Mouse (Mus musculus): ENCODE results near the gene Tmem160. TPM values are rescaled to one million over a fixed set of nuclear protein-coding genes. Genes with fewer than 3 reads are reported as not detected.

Gene Tmem160
- polyA plus RNA-seq, 1 experiment from 2014 or later = 90.2 TPM

- H3K36me3 ChIP-seq = peaks cover 89% of the 10 kb centered on the region
- H3K4me1 ChIP-seq = 0 out of 2 replicates have a peak, but pooled peaks cover 11% of the 10 kb centered on the region
- H3K27me3 ChIP-seq (ENCODE audit: insufficient read depth, poor library complexity, severe bottlenecking) = no peaks in the 10 kb centered on the region
- H3K9me3 ChIP-seq = no peaks in the 10 kb centered on the region
- H3K27ac ChIP-seq = no peak overlapping the region
- no peak for DNase-seq (ENCODE audit: low spot score)
- WGBS = 92% methylated on average over 5 of the region's 5 CpGs
- no peak overlapping the region for H3K4me3 ChIP-seq
Measured at GRCm38 (mm10) chr7:16418713-16419112, 33.9 kb upstream of the Tmem160 start.

GRCm38 (mm10) chr7:16420493-16421118 is 32.0 kb upstream of the Tmem160 start:
- Histone ChIP-seq H3K27me3 (ENCODE audit: insufficient read depth, poor library complexity, severe bottlenecking) (no peaks in the 10 kb centered on the region), H3K27ac (no peak overlapping the region), H3K4me3 (no peak overlapping the region), H3K4me1 (0 out of 2 replicates have a peak, but pooled peaks cover 3% of the 10 kb centered on the region), H3K9me3 (no peaks in the 10 kb centered on the region), H3K36me3 (peaks cover 98% of the 10 kb centered on the region)
- DNase-seq (ENCODE audit: low spot score) = no peak
- WGBS = 92% methylated on average over 8 of the region's 8 CpGs

DNA sequence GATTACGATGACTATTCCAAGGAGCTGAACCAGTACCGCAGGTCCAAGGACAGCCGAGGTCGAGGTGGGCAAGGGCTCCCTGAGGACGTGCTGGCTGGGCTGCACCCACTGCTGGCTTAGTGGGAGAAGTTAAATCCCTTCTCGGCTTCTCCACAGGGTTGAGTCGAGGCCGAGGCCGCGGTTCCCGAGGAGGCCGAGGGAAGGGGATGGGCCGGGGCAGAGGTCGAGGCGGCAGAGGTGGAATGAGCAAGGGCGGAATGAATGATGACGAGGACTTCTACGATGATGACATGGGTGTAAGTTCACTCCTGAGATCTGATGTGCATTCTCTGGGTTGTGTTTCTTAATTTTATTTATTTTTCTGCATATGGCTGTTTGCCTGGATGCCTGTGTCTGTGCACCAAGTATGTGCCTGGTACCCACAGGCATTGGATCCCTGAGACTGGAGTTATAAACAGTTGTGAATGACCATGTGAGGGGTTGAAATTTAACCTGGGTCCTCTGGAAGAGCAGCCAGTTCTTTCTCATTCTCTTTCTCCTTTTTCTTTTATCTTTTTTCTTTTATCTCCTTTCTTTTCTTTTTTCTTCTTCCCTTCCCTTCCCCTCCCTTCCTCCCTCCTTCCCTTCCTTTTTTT is 30.2 kb upstream of the Tmem160 start:
- no peak for DNase-seq (ENCODE audit: low spot score)
- Histone ChIP-seq H3K36me3 (peaks cover 99% of the 10 kb centered on the region), H3K4me3 (no peak overlapping the region), H3K9me3 (no peaks in the 10 kb centered on the region), H3K27ac (no peak overlapping the region), H3K27me3 (ENCODE audit: insufficient read depth, poor library complexity, severe bottlenecking) (no peaks in the 10 kb centered on the region), H3K4me1 (no peaks in the 10 kb centered on the region)
- whole genome bisulfite sequencing = 88% methylated on average over 18 of the region's 18 CpGs

GRCm38 (mm10) chr7:16423731-16424130 is 28.8 kb upstream of the Tmem160 start:
- Histone ChIP-seq H3K36me3 (peaks cover 99% of the 10 kb centered on the region), H3K27me3 (ENCODE audit: insufficient read depth, poor library complexity, severe bottlenecking) (no peaks in the 10 kb centered on the region), H3K4me1 (no peaks in the 10 kb centered on the region), H3K27ac (no peak overlapping the region), H3K4me3 (no peak overlapping the region), H3K9me3 (no peaks in the 10 kb centered on the region)
- DNase-seq (ENCODE audit: low spot score) = no peak
- WGBS = 92% methylated on average over 9 of the region's 9 CpGs

DNA sequence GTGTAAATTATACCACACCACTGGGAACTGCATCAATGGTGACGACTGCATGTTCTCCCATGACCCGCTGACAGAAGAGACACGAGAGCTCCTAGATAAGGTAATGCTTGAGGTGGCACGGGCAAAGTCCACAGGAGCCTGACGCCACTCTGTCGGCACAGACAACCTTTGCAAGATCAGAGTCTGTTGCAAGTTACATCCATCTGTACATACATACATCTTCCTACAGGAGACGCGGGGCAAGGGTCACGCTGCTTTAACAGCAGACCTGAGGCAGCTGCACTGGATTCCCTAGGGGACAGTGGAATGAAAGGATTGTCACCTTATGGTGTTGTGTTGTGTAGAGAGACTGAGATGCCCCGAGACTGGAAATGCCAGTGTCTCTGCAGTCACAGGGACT is 26.9 kb upstream of the Tmem160 start:
- Histone ChIP-seq H3K9me3 (no peaks in the 10 kb centered on the region), H3K4me1 (no peaks in the 10 kb centered on the region), H3K27me3 (ENCODE audit: insufficient read depth, poor library complexity, severe bottlenecking) (no peaks in the 10 kb centered on the region), H3K27ac (no peak overlapping the region), H3K36me3 (peaks cover 99% of the 10 kb centered on the region), H3K4me3 (no peak overlapping the region)
- 88% methylated on average over 10 of the region's 10 CpGs for WGBS
- DNase-seq (ENCODE audit: low spot score) = no peak

DNA sequence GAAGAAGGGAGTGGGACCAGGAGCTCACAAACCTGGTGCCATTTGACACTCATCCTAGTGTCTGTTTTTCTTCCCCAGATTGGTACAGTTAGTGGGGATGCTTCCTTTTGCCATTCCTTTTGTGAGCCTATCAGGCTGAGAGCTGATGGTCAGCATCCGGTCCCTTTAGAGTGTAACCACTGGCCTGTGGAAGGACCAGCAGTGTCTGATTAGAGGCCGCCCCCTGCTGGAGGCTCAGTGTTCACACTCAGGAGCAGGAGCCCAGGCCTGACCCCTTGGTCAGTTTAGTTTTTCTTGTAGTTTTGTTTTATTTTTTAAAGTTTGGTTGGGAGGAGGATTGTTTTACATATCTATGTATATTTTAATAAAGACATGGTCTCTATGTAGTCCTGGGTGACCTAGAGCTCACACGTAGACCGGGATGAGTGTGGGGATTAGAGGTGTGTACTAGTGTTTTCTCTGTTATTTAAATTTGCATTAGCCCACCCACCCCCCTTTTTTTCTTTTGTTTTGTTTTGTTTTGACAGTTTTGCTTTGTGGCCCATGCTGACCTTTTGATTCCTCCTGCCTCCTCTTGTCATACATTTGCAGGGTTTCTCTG is 26.4 kb upstream of the Tmem160 start:
- H3K4me3 ChIP-seq = no peak overlapping the region

DNA sequence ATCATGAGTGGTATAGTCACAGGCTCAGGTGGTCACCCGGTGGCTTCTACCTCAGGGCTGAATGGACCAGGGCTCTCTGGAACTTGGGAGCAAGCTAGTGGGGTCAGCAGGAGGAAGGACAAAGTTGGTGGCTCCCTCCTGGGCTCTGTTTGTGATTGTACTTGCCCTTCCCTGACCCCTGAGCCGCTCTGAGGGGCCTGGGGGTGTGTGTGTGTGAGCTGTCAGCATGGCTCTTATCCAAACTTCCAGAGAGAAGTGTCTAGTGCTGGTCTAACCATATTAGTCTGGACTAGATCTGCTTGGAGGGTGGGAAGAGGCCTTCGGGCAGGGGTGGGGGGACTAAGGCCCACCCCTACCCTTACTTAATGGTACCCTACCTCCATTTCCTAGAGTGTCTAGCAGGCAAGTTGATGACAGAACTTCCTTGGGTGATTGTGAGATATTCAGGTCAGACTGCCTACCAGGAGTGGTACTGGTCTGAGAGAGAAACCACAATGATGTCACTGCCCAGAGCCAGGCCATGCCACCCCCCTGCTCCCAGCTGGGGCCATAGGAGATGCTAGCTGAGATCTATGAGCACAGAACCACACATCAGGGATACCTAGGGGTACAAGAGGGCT is 19.1 kb upstream of the Tmem160 start:
- no peaks in the 10 kb centered on the region for H3K9me3 ChIP-seq
- peaks cover 86% of the 10 kb centered on the region for H3K36me3 ChIP-seq
- peak overlapping the region; percentile 87 for H3K27ac ChIP-seq
- DNase-seq (ENCODE audit: low spot score) = no peak
- H3K27me3 ChIP-seq (ENCODE audit: insufficient read depth, poor library complexity, severe bottlenecking) = no peaks in the 10 kb centered on the region
- H3K4me1 ChIP-seq = peaks cover 40% of the 10 kb centered on the region
- WGBS = 53% methylated on average over 3 of the region's 3 CpGs
- peak overlapping the region; percentile 19 for H3K4me3 ChIP-seq

More for the DNA sequence above, 26.4 kb upstream of the Tmem160 start:
- Histone ChIP-seq H3K27me3 (ENCODE audit: insufficient read depth, poor library complexity, severe bottlenecking) (no peaks in the 10 kb centered on the region), H3K4me1 (peaks cover 2% of the 10 kb centered on the region; the same call in 1 of the 2 replicates), H3K27ac (no peak overlapping the region), H3K9me3 (no peaks in the 10 kb centered on the region), H3K36me3 (peaks cover 99% of the 10 kb centered on the region)
- DNase-seq (ENCODE audit: low spot score) = no peak
- WGBS = 65% methylated on average over 4 of the region's 4 CpGs

DNA sequence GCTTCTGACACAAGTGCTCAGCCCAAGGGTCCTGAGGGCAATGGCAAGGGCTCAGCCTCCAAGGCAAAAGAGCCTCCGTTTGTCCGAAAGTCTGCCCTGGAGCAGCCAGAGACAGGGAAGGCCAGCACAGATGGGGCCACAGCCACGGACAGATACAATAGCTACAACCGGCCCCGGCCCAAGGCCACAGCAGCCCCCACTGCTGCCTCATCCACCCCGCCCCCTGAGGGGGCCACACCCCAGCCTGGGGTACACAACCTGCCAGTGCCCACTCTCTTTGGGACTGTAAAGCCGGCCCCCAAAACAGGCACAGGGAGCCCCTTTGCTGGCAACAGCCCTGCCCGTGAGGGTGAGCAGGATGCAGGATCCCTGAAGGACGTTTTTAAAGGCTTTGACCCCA is 17.5 kb upstream of the Tmem160 start:
- 95% methylated on average over 9 of the region's 9 CpGs for WGBS
- Histone ChIP-seq H3K4me1 (peaks cover 40% of the 10 kb centered on the region), H3K9me3 (no peaks in the 10 kb centered on the region), H3K27ac (peak overlapping the region; percentile 18; the same call in 1 of the 2 replicates), H3K36me3 (peaks cover 70% of the 10 kb centered on the region), H3K4me3 (no peak overlapping the region), H3K27me3 (ENCODE audit: insufficient read depth, poor library complexity, severe bottlenecking) (no peaks in the 10 kb centered on the region)
- no peak for DNase-seq (ENCODE audit: low spot score)

GRCm38 (mm10) chr7:16441241-16441640 is 11.3 kb upstream of the Tmem160 start:
- Histone ChIP-seq H3K27ac (no peak overlapping the region), H3K4me1 (peaks cover 7% of the 10 kb centered on the region), H3K27me3 (ENCODE audit: insufficient read depth, poor library complexity, severe bottlenecking) (no peaks in the 10 kb centered on the region), H3K36me3 (peaks cover 8% of the 10 kb centered on the region), H3K9me3 (no peaks in the 10 kb centered on the region), H3K4me3 (no peak overlapping the region)
- DNase-seq (ENCODE audit: low spot score) = no peak

DNA sequence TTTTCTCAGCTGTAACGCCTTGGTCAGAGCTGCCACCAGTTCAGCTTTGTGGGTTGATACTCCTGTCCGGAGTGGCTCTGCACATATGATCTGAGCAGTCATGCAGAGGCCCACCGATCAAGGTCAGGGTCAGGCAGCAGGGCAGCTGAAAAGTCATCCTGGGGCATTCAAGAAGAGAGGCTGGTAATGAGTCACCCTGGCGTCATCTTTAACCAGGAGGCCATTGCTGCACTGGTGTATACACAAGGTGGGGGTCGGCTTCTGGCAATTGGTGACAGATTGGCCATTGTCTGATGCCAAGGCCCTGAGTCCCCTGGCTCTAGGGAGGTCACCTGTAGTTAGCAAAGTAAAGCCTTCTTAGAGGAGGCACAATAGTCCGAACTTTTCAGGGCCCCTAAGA is 923 bp upstream of the Tmem160 start:
- peaks cover 19% of the 10 kb centered on the region for H3K36me3 ChIP-seq
- H3K27ac ChIP-seq = peak overlapping the region; percentile 47; the same call in 1 of the 2 replicates
- DNase-seq (ENCODE audit: low spot score) = no peak
- no peaks in the 10 kb centered on the region for H3K27me3 ChIP-seq (ENCODE audit: insufficient read depth, poor library complexity, severe bottlenecking)
- WGBS = 68% methylated on average over 6 of the region's 6 CpGs
- peaks cover 13% of the 10 kb centered on the region for H3K4me1 ChIP-seq
- no peak overlapping the region for H3K4me3 ChIP-seq
- H3K9me3 ChIP-seq = no peaks in the 10 kb centered on the region

DNA sequence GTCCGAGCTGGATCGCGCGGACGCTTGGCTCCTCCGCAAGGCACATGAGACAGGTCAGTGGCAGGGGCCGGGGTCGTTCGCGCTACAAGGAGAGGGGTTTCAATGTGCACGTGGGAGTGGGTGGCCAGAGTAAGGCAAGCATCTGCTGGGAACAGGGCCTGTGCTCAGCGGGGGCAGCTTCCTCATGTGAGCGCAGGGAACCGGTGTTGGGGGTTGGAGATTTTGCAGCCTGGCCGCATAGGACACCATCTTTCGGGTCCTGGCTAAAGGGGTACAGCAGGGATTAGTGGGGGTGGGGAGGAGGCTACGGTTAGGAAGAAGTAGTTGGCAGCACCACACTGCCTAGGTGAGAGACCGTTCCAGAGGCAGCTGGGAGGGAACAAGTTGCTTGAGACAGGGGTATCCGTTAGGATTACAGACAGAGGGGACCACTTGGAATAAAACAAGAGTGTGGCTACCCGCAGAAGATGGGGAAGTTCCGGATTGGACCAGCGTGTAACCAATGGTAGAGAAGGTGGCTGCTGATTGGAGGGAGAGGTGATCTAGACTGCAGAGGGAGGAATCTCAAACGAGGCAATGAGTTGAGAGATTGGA is 636 bp downstream of the Tmem160 start:
- Histone ChIP-seq H3K27ac (peak overlapping the region; percentile 83), H3K36me3 (peaks cover 26% of the 10 kb centered on the region), H3K27me3 (ENCODE audit: insufficient read depth, poor library complexity, severe bottlenecking) (no peaks in the 10 kb centered on the region), H3K4me3 (peak overlapping the region; percentile 86), H3K9me3 (no peaks in the 10 kb centered on the region), H3K4me1 (peaks cover 13% of the 10 kb centered on the region)
- DNase-seq (ENCODE audit: low spot score) = no peak
- under 1% methylated on average over 23 of the region's 23 CpGs for WGBS

DNA sequence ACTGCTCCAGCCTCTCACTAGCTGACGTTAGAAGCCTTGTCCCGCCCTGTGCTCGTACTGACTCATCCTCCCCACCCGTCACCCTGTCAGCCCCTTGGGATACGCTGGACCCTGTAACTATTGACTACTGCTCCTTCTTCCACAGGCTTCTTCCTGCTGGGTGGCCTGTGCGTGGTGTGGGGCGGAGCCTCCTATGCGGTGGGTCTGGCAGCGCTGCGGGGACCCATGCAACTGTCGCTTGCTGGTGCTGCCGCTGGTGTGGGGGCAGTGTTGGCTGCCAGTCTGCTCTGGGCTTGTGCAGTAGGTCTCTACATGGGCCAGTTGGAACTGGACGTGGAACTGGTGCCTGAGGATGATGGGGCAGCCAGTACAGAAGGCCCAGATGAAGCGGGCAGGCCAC is 2.4 kb downstream of the Tmem160 start:
- peaks cover 13% of the 10 kb centered on the region for H3K4me1 ChIP-seq

More for the DNA sequence above, 2.4 kb downstream of the Tmem160 start:
- WGBS = 88% methylated on average over 14 of the region's 14 CpGs
- Histone ChIP-seq H3K36me3 (peaks cover 26% of the 10 kb centered on the region), H3K9me3 (0 out of 2 replicates have a peak, but pooled peaks cover 3% of the 10 kb centered on the region), H3K27me3 (ENCODE audit: insufficient read depth, poor library complexity, severe bottlenecking) (no peaks in the 10 kb centered on the region), H3K27ac (no peak overlapping the region), H3K4me3 (no peak overlapping the region)
- no peak for DNase-seq (ENCODE audit: low spot score)
